Mouse (Mus musculus) erythroblast, embryonic 14.5 days (primary cell): ENCODE results near the gene Rgs3.

Experiments used
- GATA1 ChIP-seq: IDR thresholded peaks from 2 replicates; pipeline ENCODE4 v1.6.1; 2012; ENCODE audit warnings: low read length, inconsistent platforms, mixed read lengths
- TAL1 ChIP-seq: IDR thresholded peaks from 3 replicates; pipeline ENCODE4 v1.6.1; 2012; ENCODE audit warnings: low read length, inconsistent platforms, mixed read lengths

DNA sequence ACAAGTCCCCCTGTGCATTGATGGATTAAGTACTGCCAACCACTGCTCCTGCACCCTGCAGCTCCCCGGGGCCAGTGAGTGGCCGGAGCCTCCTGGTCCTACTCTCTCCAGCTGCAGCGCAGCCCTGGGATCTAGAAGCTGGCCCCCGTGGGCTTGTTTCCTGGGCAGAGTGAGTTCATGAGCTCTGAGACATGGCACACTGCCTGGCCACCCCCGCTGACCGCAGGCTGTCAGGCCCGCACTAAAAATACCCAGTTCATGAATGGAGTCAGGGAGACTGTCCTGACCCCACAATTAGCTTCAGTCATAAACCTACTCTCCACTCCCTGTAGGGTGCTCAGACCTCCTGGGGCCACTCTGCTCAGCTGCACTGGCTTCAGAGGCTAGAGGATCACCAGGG lies 176.8 kb downstream of the Rgs3 start:
- TF ChIP-seq TAL1 = no peak
- TF ChIP-seq GATA1 = no peak
